10 mouse cellular contexts compared by ENCODE assay signal in the genomic region with DNA sequence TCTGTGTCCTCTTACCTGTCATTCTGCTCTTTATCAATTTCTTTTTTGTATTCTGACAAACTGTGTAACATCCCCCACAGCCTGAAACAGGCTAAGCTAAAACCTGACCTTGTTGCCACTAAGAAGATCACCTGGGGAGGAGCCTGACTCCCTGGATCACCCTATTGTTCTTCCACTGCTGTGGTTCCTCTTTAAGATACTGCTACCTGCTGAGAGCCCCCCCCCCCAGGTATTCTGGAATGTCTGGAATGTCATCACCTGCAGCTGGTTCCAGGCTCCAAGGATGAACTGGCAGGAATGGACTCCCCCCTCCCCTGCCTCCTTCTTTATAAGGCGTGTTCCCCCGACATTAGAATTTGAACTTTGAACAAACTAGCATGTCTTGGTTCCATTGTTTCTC.
"Had no signal": no experiment of that assay in that cellular context is flagged by ENCODE, and none has a peak within 500 bp of the region (broad histone marks: within the 10 kb centered on the region; RNA-seq: fewer than 3 reads in every experiment).

No protein-coding gene starts in this region.

- DNase-seq: lung, adult 18-20 months; lung, embryonic 14.5 days; lung, postnatal 10 days; lung, postnatal 4 days; midbrain, embryonic 14.5 days; retina, postnatal 1 day; right cerebral cortex, adult 18-20 months; thymus, adult 2 months; thymus, postnatal 25 days; thymus, postnatal 4 days had no signal
